Mouse (Mus musculus) CD4-positive, CD25-positive, alpha-beta regulatory T cell, adult 4 months (primary cell): ENCODE results near the gene Stpg4. TPM values are rescaled to one million over a fixed set of nuclear protein-coding genes. Genes with fewer than 3 reads are reported as not detected.

ENCODE experiments used
- ATAC-seq: one replicate; pipeline ENCODE4 v1.8.0; 2017
- polyA plus RNA-seq, 2 experiments: library from polyadenylated mRNA; unstranded; fragments of 100-300 nt; shearing (Covaris generic); gene quantifications; one replicate each; pipeline ENCODE4 v1.2.1; 2017

Stpg4 gene
- polyA plus RNA-seq, 2 experiments from 2014 or later = not detected

- ATAC-seq = peak; percentile 83
Measured at GRCm38 (mm10) chr17:87446767-87447611, 19.4 kb upstream of the Stpg4 start, which contains the start of gene Calm2. TSS of gene Calm2 (minus strand) at chr17:87446935.

GRCm38 (mm10) chr17:87445917-87446766 is 18.6 kb upstream of the Stpg4 start:
- ATAC-seq = peak; percentile 56

DNA sequence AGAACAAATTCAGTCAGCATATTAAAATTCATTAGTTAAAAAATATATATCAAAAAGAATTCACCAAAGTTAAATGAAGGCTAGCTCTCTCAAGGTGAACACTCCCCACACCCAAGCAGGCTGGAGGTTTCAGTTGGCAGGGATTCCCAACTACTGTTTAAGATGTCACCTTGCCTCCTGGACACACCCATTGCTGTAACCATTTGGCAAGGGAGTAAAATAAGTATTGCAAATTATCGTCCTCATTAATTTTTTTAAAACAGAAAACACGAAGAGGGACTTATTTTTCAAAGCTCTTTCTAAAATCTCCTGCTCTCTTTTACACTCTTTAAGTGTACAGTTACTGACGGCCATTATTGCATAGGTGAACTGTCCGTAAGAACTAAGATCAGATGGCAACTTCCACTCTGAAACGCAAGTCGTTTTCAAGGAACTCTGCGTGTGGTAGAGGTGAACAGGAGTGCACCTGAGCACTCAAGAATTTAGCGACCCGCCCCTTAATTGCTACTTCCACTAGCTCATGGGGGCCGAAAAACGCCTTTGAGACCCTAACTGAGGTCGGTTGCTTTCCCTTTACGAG is 17.9 kb upstream of the Stpg4 start:
- peak; percentile 3 for ATAC-seq

GRCm38 (mm10) chr17:87444763-87445162 is 17.2 kb upstream of the Stpg4 start:
- ATAC-seq = no peak

- ATAC-seq = no peak
Measured at GRCm38 (mm10) chr17:87441537-87441936, 14.0 kb upstream of the Stpg4 start.

- ATAC-seq = no peak
Measured at GRCm38 (mm10) chr17:87439441-87439840, 11.9 kb upstream of the Stpg4 start.

- no peak for ATAC-seq
Measured at GRCm38 (mm10) chr17:87433929-87434328, 6.4 kb upstream of the Stpg4 start.

DNA sequence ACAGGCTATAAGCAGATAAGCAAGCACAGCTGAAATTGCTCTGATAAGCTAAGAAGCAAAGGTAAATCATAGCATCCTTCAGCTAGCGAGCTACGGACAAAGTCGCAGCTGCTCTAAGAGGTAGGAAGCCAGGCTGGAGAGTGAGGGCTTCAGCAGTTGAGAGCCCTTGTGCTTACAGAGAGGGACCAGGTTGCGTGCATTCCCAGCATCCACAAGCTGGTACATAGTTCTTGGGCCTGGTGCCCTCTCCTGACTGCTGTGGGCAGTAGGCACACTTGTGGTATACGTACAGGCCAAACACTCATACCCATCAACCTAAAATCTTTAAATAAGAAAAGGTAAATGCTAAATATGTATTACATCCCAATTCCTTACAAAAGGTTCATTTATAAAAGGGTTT is 5.2 kb upstream of the Stpg4 start:
- ATAC-seq = no peak

- ATAC-seq = no peak
Measured at GRCm38 (mm10) chr17:87432314-87432713, 4.8 kb upstream of the Stpg4 start.

GRCm38 (mm10) chr17:87429431-87429830 is 1.9 kb upstream of the Stpg4 start:
- no peak for ATAC-seq

DNA sequence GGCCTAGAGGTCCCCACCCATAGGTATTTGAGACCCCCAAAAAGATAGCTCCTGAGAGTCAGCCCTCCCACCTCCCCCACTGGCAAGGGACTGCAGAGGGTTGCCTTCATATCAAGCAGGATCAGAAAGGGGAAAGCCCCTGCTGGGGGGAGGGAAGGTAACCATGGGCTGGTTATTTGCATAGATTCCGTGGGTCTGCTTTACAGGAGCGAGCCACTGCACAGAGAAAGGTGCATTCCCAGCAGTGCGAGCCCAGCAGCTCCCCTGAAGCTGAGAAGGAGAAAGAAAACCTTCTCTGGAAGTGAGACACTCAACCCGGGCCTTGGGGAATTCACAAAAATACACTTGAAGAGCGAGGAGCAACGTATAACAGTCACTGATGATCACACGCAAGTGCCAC is 9.5 kb downstream of the Stpg4 start:
- ATAC-seq = peak; percentile 89

- no peak for ATAC-seq
Measured at GRCm38 (mm10) chr17:87406646-87407045, 20.9 kb downstream of the Stpg4 start.

GRCm38 (mm10) chr17:87405576-87405975 is 22.0 kb downstream of the Stpg4 start:
- ATAC-seq = no peak

DNA sequence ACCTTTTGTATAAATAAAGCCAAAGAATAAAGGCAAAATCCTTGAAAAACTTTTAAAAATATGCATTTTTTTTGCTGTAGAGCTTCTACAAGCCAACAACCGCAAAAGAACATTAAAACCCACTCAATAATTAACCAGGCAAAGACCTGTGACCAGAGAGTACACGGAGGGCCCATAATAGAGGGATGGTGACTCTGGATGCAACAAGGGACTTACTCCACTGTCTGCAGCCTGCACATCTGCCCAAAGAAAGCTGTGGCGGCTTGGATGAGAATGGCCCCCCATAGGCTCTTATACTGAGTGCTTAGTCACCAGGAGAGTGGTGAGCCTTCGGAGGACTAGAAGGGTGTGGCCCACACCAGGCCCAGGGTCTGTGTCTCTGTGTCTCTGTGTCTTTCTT is 24.1 kb downstream of the Stpg4 start:
- ATAC-seq = no peak

DNA sequence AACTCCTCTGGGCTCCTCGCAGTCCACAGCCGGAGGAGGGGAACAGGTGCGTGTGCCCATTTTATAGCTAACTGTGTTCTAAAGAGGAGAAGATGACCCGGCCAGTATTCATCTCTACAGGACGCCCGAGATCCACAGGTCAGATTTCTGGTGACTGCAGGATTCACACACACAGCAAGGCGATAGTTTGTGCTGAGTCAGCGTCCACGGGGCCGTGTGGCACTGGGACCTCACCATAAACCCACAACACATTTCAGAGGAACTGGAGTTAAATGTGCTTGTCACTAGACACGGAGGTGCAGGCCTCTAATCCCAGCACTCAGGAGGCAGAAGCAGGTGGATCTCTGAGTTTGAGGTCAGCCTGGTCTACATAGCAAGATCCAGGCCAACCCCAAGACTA is 25.1 kb downstream of the Stpg4 start:
- ATAC-seq = no peak

GRCm38 (mm10) chr17:87397088-87397487 is 30.5 kb downstream of the Stpg4 start:
- ATAC-seq = no peak

GRCm38 (mm10) chr17:87391242-87391641 is 36.3 kb downstream of the Stpg4 start:
- no peak for ATAC-seq

DNA sequence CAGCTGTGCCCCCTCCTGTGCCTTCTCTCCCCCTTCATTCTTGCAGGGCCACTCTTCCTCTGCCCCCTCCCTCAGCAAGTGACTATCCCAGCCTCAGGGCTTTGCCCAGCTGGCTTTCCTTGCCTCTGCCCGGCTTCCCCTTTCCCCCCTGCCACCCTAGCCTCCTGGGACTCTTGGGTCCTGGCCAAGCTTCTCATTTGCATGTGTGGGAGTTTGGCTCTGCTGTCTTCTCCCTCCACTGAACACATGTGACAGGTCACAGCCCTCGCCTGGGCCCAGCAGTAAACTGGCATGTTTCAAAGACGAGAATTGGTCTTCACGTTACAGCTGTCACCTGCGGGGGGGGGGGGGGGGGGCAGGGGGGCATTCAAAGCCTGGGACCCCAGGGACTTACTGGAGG is 40.5 kb downstream of the Stpg4 start:
- no peak for ATAC-seq

DNA sequence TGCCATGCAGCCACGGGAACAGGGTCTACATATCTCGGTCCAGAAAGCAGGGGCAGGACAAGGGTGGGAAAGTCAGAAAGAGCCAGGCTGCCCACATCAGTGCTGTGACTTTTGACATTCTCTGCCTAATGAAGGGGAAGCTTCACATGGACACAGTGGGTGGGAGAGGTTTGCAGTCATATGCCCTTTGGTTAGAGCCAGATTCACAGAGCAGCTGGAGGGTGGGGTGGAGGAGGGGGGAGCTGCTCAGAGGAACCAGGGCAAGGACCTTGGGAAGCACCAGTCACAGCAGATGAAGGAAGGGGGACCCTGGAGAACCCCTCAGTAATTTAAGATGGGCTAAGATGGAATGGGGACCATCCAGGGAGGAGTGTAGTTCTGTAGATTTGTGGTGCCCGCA is 41.7 kb downstream of the Stpg4 start:
- no peak for ATAC-seq

GRCm38 (mm10) chr17:87380681-87381080 is 46.9 kb downstream of the Stpg4 start:
- no peak for ATAC-seq

DNA sequence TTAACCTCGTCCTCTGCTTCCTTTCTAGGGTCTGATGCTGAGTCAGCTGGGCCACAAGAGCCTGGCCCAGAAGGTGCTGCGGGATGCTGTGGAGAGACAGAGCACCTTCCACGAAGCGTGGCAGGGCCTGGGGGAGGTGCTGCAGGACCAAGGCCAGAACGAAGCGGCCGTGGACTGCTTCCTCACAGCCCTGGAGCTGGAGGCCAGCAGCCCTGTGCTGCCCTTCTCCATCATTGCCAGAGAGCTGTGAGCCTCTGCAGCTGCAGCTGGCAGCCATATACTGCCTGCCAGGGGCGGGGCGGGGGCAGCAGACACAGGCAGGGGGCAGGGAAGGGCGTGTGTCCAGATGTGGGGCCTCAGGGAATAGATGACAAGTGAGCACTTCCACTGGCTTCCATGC is 47.7 kb downstream of the Stpg4 start:
- no peak for ATAC-seq

DNA sequence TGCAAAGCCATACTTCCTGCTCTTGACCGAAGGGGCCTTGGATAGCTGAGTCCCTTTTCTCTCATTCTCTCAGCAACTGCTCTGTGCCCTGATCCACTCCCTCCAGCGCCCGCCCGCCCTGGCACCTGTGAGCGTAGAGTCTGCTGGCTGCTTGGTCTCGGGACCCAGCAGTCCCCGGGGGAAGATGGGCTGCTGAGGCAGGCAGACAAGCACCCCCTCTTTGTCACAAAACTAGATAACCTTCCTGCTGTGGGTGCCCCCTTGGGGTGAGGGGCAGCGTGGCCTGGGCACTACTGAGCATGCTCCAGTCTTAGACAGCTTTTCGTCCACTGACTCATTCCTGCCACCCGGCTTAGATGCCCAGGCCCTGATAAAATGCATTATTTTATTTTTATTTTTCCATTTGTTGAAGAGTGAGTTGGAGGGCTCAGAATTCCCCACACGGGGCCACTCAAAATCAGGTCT is 48.3 kb downstream of the Stpg4 start:
- no peak for ATAC-seq
